Mouse (Mus musculus) limb, embryonic 12.5 days (tissue): ENCODE data around the gene Gstp2. TPM values are rescaled to one million over a fixed set of nuclear protein-coding genes. Genes with fewer than 3 reads are reported as not detected.

Source experiments
- ATAC-seq: fragments of 200-750 bp; cut with Nextera tagmentation; 2 replicates; pipeline ENCODE4 v1.8.0; 2017; ENCODE audit warnings: low read depth, moderate TSS enrichment; ENCODE audit not compliant: insufficient number of reproducible peaks, insufficient read depth, low FRiP score, low TSS enrichment
- H3K27ac ChIP-seq: fragments of 300-500 bp; sonication (generic); 2 replicates; pipeline ENCODE4 v1.5.1; 2016; ENCODE audit warnings: mild to moderate bottlenecking, moderate library complexity
- H3K27me3 ChIP-seq: fragments of 300-500 bp; sonication (generic); 2 replicates; pipeline ENCODE4 v1.6.1; 2016; ENCODE audit warnings: mild to moderate bottlenecking, moderate library complexity
- H3K36me3 ChIP-seq: fragments of 300-500 bp; sonication (generic); 2 replicates; pipeline ENCODE4 v1.6.1; 2016; ENCODE audit warnings: mild to moderate bottlenecking, moderate library complexity
- H3K4me1 ChIP-seq: fragments of 300-500 bp; sonication (generic); replicated peaks from 2 replicates; pipeline ENCODE4 v1.6.1; 2016
- H3K4me2 ChIP-seq: fragments of 300-500 bp; sonication (generic); 2 replicates; pipeline ENCODE4 v1.6.1; 2016; ENCODE audit warnings: mild to moderate bottlenecking, moderate library complexity
- H3K4me3 ChIP-seq: fragments of 300-500 bp; sonication (generic); replicated peaks from 2 replicates; pipeline ENCODE4 v1.5.1; 2016; ENCODE audit warnings: mild to moderate bottlenecking
- H3K9ac ChIP-seq: fragments of 300-500 bp; sonication (generic); replicated peaks from 2 replicates; pipeline ENCODE4 v1.6.1; 2016; ENCODE audit warnings: mild to moderate bottlenecking, moderate library complexity
- H3K9me3 ChIP-seq: fragments of 300-500 bp; sonication (generic); 2 replicates; pipeline ENCODE4 v1.6.1; 2016; ENCODE audit warnings: mild to moderate bottlenecking, moderate library complexity
- WGBS: fragments of 180-500 bp; shearing (Covaris S2); methylation state at CpG from one replicate; pipeline ENCODE4 v1.1.7; 2016; 5-methylcytosine and 5-hydroxymethylcytosine counted together
- polyA plus RNA-seq: library from polyadenylated mRNA; unstranded; fragments of >200 nt; fragmentation: Nextera tagmentation; extraction: Ambion mirVana; gene quantifications from 2 replicates; pipeline ENCODE4 v1.2.1, GENCODE M21; 2016

The Gstp2 gene
- polyA plus RNA-seq, 1 experiment from 2014 or later, result 1.8 TPM

DNA sequence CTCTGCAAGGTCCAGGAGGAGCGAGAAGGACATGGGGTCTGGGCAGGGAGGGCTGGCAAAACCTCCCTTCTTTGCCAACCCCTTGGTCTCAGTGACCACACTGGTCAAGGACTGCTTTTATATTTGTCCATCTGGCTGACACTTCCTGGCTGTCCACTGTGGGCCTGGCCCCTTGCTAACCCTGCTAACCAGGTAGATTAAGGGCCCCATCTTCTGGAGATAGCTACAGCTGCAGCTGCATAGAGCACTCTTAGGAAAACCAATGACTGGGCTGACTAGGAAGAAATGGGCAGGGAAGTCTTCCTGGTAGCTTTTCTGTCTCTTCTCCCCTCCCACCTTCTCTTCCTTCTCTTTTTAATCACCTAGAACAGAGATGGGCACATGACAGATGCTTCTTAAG is 39.2 kb upstream of the Gstp2 start:
- peaks cover 22% of the 10 kb centered on the region for H3K27me3 ChIP-seq
- ATAC-seq, result no peak
- H3K27ac ChIP-seq, result no peak overlapping the region
- H3K4me2 ChIP-seq, result no peak overlapping the region
- H3K4me3 ChIP-seq, result no peak overlapping the region
- WGBS, result 86% methylated on average over 1 of the region's 1 CpGs
- H3K9me3 ChIP-seq, result no peaks in the 10 kb centered on the region
- no peak overlapping the region for H3K9ac ChIP-seq
- H3K4me1 ChIP-seq, result 0 out of 2 replicates have a peak, but pooled peaks cover 7% of the 10 kb centered on the region
- H3K36me3 ChIP-seq, result no peaks in the 10 kb centered on the region

DNA sequence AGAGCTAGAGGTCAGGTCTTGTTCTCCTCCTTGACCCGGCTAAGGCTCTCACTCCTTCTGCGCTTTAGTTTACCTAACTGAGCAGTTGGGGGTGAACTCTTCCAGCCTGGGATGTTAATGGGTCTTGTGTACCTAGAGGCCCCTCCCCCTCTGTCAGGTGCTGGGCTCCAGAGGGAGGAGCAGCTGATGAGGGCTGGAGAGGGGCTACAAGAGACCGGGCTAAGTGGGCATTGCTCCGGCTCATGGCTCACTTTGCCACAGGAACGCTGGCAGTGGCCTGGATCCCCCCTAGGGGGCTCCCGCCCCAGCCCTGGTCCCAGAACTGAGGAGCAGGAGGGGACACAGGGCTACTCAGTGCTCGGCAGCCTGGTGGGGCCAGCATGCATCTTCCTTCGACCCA is 38.0 kb upstream of the Gstp2 start:
- Histone ChIP-seq H3K4me1 (0 out of 2 replicates have a peak, but pooled peaks cover 7% of the 10 kb centered on the region), H3K4me3 (no peak overlapping the region), H3K27ac (no peak overlapping the region), H3K36me3 (no peaks in the 10 kb centered on the region), H3K27me3 (peaks cover 17% of the 10 kb centered on the region; the same call in 1 of the 2 replicates), H3K4me2 (0 out of 2 replicates have a peak overlapping the region, but pooled peaks have one; percentile 5), H3K9me3 (no peaks in the 10 kb centered on the region), H3K9ac (no peak overlapping the region)
- WGBS, result 28% methylated on average over 8 of the region's 8 CpGs
- no peak for ATAC-seq

- Histone ChIP-seq H3K9ac (no peak overlapping the region), H3K27ac (no peak overlapping the region)
- ATAC-seq, result no peak
Observed at GRCm38 (mm10) chr19:4083316-4083715, 37.5 kb upstream of the Gstp2 start.

DNA sequence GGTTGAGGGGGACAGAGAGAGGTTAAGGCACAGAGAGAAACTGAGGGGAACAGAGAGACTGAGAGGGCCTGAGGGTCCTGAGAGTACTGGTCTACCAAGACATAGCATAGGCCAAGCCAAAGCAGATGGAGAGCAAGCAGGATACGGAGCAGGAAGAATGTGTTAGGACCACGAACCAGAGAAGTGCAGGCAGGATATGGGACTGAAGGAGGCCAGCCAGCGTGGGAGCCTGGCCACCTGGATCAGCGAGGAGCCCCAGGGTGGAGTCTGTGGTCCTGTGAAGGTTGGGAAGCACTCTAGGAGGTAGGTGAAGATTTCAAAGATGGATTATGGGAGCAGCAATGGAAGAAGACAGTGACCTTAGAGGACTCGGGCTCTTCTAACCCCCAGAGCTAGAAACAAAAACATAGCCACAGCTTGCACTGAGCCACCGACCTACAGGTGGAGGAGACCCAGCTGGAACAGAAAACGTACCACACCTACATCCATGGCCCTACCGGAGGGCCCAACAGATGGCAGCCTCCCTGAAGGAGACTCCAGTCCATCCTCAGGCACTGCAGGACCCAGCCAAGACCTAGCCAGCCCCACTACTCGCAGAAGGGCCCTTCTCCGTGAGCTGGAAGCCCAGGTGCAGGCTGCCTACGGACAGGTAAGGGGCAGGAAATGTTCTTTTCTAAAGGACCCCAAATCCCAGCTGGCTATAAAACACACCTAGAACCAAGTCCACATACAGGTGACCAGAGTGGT is 36.6 kb upstream of the Gstp2 start:
- H3K27ac ChIP-seq, result no peak overlapping the region
- H3K9me3 ChIP-seq, result no peaks in the 10 kb centered on the region
- no peak overlapping the region for H3K9ac ChIP-seq
- H3K27me3 ChIP-seq, result peaks cover 17% of the 10 kb centered on the region; the same call in 1 of the 2 replicates
- no peak for ATAC-seq
- no peak overlapping the region for H3K4me3 ChIP-seq
- 83% methylated on average over 11 of the region's 11 CpGs for WGBS
- no peaks in the 10 kb centered on the region for H3K36me3 ChIP-seq
- H3K4me1 ChIP-seq, result 0 out of 2 replicates have a peak, but pooled peaks cover 7% of the 10 kb centered on the region
- H3K4me2 ChIP-seq, result no peak overlapping the region

More at GRCm38 (mm10) chr19:4083316-4083715, 37.5 kb upstream of the Gstp2 start:
- Histone ChIP-seq H3K27me3 (peaks cover 17% of the 10 kb centered on the region; the same call in 1 of the 2 replicates), H3K4me2 (no peak overlapping the region), H3K36me3 (no peaks in the 10 kb centered on the region), H3K9me3 (no peaks in the 10 kb centered on the region), H3K4me3 (no peak overlapping the region), H3K4me1 (0 out of 2 replicates have a peak, but pooled peaks cover 7% of the 10 kb centered on the region)
- 77% methylated on average over 7 of the region's 7 CpGs for WGBS

DNA sequence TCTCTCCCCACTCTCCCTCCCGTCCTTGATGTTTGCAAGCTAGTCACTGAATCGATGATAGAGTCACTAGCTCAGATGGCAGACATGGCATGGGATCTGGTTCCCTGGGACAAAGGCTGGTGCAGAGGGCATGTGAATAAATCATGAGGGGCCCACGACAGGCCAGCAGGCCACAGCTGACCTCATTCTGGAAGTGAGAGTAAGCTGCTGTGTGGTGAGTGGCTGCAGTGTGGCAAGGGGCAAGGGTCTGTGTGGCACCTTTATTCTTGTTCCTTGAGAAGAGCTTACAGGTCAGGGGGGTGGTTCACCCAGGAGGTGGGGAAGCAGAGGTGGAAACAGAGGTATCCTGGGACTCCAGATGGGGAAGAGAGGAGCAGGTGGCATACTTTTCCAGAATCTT is 35.6 kb upstream of the Gstp2 start, which contains the start of gene Cabp2:
TSS of gene Cabp2 (plus strand) at position 185 of the 400 bp plus-strand sequence.
- WGBS, result 69% methylated on average over 3 of the region's 3 CpGs
- Histone ChIP-seq H3K9ac (no peak within 1 kb of the TSS), H3K27me3 (peaks cover 17% of the 10 kb centered on the region; the same call in 1 of the 2 replicates), H3K27ac (no peak within 1 kb of the TSS), H3K9me3 (no peaks in the 10 kb centered on the region), H3K4me2 (no peak within 1 kb of the TSS), H3K36me3 (no peaks in the 10 kb centered on the region), H3K4me3 (no peak within 1 kb of the TSS), H3K4me1 (0 out of 2 replicates have a peak, but pooled peaks cover 7% of the 10 kb centered on the region)
- ATAC-seq, result no peak

GRCm38 (mm10) chr19:4080511-4081009 is 34.7 kb upstream of the Gstp2 start:
- peaks cover 11% of the 10 kb centered on the region; the same call in 1 of the 2 replicates for H3K27me3 ChIP-seq
- 60% methylated on average over 8 of the region's 8 CpGs for WGBS
- no peak overlapping the region for H3K4me2 ChIP-seq
- H3K27ac ChIP-seq, result no peak overlapping the region
- ATAC-seq, result no peak
- H3K36me3 ChIP-seq, result no peaks in the 10 kb centered on the region
- no peak overlapping the region for H3K4me3 ChIP-seq
- no peak overlapping the region for H3K9ac ChIP-seq
- no peaks in the 10 kb centered on the region for H3K9me3 ChIP-seq
- 0 out of 2 replicates have a peak, but pooled peaks cover 7% of the 10 kb centered on the region for H3K4me1 ChIP-seq

DNA sequence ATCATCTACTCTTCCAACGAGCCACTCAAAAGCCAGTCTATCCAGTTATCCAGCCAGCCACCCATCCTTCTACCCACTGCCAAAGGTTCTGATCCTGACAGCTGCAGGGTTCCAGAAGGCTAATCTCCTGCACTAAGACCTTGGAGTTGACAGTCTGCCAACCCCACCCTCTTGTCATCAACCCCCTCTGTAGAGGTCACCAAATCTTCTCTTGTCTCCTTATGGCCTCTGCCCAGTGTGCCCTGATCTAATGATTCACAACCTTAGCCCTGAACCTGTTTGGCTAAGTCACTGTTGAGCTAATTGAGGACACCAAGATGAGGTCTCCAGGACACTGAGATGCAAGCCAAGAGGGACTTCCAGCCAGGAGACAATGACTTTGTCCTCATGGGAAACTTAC is 33.8 kb upstream of the Gstp2 start:
- no peak for ATAC-seq
- WGBS, result 79% methylated on average over 1 of the region's 1 CpGs
- no peak overlapping the region for H3K4me3 ChIP-seq
- H3K9ac ChIP-seq, result no peak overlapping the region
- 0 out of 2 replicates have a peak, but pooled peaks cover 7% of the 10 kb centered on the region for H3K4me1 ChIP-seq
- H3K4me2 ChIP-seq, result no peak overlapping the region
- no peaks in the 10 kb centered on the region for H3K9me3 ChIP-seq
- peaks cover 8% of the 10 kb centered on the region; the same call in 1 of the 2 replicates for H3K27me3 ChIP-seq
- no peak overlapping the region for H3K27ac ChIP-seq
- H3K36me3 ChIP-seq, result no peaks in the 10 kb centered on the region

DNA sequence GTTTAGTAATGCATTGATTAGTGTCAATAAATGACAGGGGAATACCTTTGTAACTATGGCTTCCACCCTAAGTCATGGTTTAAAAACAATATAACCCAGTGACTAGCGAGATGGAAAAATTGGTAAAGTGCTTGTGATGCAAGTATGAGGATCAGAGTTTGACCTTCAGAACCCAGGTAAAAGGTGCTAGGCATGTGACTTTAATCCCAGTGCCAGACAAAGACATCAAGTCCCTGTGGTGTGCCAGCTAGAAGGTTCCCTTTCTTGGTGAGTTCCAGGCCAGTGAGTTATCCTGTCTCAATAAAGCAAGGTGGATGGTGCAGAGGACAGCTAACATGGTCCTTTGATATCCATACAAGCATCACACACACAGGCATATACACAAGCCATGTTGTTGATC is 29.7 kb upstream of the Gstp2 start:
- H3K9me3 ChIP-seq, result no peaks in the 10 kb centered on the region
- H3K27ac ChIP-seq, result no peak overlapping the region
- no peak overlapping the region for H3K9ac ChIP-seq
- H3K36me3 ChIP-seq, result no peaks in the 10 kb centered on the region
- H3K4me2 ChIP-seq, result no peak overlapping the region
- H3K4me1 ChIP-seq, result peaks cover 4% of the 10 kb centered on the region
- H3K4me3 ChIP-seq, result no peak overlapping the region
- no peak for ATAC-seq
- 88% methylated on average over 1 of the region's 1 CpGs for WGBS
- no peaks in the 10 kb centered on the region for H3K27me3 ChIP-seq

GRCm38 (mm10) chr19:4072706-4073424 is 27.0 kb upstream of the Gstp2 start:
- Histone ChIP-seq H3K27ac (no peak overlapping the region; the same call in 1 of the 2 replicates), H3K36me3 (no peaks in the 10 kb centered on the region), H3K9me3 (no peaks in the 10 kb centered on the region), H3K4me1 (peaks cover 4% of the 10 kb centered on the region), H3K4me2 (no peak overlapping the region), H3K27me3 (no peaks in the 10 kb centered on the region), H3K4me3 (no peak overlapping the region), H3K9ac (no peak overlapping the region)
- WGBS, result 68% methylated on average over 6 of the region's 6 CpGs
- ATAC-seq, result no peak

- H3K9me3 ChIP-seq, result no peaks in the 10 kb centered on the region
- no peak overlapping the region for H3K9ac ChIP-seq
- H3K36me3 ChIP-seq, result no peaks in the 10 kb centered on the region
- 91% methylated on average over 6 of the region's 6 CpGs for WGBS
- no peaks in the 10 kb centered on the region for H3K27me3 ChIP-seq
- H3K4me1 ChIP-seq, result peaks cover 4% of the 10 kb centered on the region
- no peak for ATAC-seq
- H3K4me3 ChIP-seq, result no peak overlapping the region
- H3K4me2 ChIP-seq, result no peak overlapping the region
- no peak overlapping the region for H3K27ac ChIP-seq
Observed at GRCm38 (mm10) chr19:4071406-4071805, 25.6 kb upstream of the Gstp2 start.

GRCm38 (mm10) chr19:4070756-4071155 is 24.9 kb upstream of the Gstp2 start:
- H3K4me2 ChIP-seq, result no peak overlapping the region
- H3K9ac ChIP-seq, result no peak overlapping the region
- no peak overlapping the region for H3K27ac ChIP-seq
- ATAC-seq, result no peak
- WGBS, result 84% methylated on average over 8 of the region's 8 CpGs
- no peaks in the 10 kb centered on the region for H3K36me3 ChIP-seq
- peaks cover 4% of the 10 kb centered on the region for H3K4me1 ChIP-seq
- no peaks in the 10 kb centered on the region for H3K9me3 ChIP-seq
- H3K4me3 ChIP-seq, result no peak overlapping the region
- H3K27me3 ChIP-seq, result no peaks in the 10 kb centered on the region
